Mouse (Mus musculus) spleen, adult 18-20 months (tissue): ENCODE data around the gene Bub1b.
A peak's percentile ranks its signal among the peaks of the same experiment; 100 is the strongest.
"Not testable (repeated sequence)": the region's sequence is repeated elsewhere in the genome, so short reads cannot be mapped to it uniquely, and the experiment has no call there.

Source experiments
- DNase-seq, 2 experiments: peaks; one replicate each; pipeline ENCODE4 v3.0.0; 2022; ENCODE audit warnings: mixed read lengths in 2 of 2

Gene Bub1b

DNA sequence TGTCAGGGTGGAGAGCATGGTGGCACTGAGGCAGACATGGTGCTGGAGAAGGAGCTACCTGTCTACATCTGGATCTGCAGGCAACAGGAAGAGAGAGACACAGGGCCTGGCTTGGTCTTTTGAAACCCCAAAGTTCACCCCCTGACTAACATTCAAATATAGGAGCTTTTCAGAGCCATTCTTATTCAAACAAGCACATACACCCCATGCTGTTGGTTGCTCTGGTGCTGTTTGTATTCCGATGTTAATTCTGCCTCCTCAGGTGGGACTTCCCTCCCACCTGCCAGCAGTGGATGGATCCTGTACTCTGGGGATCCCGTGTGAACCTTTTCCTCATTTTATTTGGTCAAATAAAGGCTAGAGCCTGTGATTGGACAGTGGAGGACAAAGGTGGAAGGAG lies 22.1 kb downstream of the Bub1b start:
- DNase-seq = no peak

DNA sequence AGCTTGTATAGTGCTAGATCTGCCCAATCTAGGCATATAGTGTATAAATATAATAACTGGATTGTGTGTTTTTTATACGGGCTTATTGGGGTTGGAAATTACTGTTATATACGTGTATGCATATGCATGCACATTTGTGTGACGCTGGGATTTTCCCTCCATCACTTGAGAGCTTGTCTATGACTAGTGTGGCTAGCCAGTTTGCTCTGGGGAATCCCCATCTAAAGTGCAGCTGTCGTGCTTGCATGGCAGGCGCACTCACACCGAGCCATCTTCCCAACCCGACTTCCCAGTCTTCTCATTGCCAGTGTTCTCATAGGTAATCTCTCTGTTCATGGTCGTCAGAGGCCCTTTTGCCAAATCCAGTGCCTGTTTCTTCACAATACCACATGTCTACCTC lies 22.6 kb downstream of the Bub1b start:
- DNase-seq = peak in 1 of 2 experiments; percentile 22

DNA sequence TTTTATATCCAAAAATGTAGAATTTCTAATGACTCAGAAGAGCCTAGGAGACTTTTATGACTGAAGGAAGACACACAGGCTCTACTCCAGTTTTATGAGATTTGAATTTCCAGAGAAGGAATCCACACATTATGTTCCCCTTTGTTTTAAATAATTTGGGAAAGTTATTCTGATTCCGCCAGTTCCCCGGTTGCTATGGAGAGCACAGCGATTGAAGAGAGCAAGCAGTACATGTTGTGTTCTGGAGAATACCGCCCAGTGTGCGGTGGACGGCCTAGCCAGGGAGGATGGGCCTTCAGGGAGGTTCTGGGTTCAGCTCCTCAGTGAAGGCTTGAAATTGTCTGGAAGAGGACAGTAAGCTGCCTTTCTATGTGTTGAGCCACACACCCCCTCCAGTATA lies 31.3 kb downstream of the Bub1b start:
- DNase-seq = no peak

DNA sequence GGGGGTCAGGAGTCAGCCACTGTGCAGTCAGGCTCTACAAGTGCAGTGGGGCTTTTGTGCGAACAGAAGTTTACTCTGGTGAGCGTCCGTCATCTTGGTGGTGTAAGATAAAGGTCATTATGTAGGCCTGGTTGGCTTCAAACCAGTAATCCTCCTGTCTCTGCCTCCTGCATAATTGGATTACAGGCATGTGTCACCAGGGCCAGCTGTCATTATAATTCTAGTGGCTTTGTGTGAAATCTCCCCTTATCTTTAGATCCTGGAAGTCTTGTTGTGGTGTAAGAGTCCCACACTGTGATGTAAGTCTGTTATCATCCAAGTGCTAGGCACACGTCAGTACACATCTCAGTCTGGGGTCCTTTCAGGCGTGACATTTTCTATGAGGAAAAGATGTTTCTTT lies 35.4 kb downstream of the Bub1b start:
- DNase-seq = no peak

DNA sequence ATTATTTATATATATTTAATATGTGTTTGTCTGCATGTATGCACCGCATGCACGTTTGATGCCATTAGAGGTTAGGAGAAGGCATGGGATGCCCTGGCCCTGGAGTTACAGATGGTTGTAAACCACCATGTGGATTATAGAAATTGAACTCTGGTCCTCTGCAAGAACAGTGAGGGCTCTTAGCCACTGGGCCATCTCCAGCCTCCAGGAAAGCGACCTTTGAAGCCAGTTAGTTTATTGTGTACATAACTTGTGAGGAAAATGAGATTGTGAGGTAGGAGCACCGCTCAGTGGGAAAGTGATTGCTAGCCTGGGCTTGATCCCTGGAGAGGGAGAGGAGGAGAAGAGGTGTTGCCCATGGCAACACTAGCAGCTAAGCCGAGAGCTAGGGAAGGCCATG lies 39.2 kb downstream of the Bub1b start:
- DNase-seq = no peak

DNA sequence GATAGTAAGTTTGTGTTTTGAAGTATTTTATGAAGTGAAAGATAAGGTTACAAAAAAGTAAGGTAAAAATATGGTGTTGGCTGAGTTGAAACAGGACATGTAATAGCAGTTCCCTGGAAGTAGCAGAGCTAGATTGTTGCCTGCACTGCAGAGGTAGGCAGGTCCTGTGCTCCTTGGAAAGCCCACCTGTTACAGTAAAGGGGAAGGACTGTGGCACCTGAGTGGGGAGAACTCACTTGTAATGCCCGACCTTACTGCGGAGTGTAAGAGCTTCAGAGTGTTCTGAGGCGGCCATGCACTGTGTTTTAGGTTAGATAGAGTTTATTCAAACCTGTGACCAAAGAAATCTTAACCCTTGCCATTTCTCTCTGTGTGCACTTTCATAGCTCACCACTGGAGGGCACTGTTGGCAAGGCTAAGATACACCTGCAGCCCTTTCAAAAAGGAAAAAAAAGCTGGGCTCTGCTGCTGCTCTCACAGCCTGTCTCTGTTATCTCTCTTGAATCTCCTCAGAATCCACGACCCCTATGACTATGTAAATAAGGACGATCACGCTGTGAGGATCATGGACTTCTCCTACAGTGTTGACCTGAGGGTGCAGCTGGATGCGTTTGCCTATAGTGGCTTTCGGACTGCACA lies 40.0 kb downstream of the Bub1b start:
- peak; percentile 53 to 75 for DNase-seq

DNA sequence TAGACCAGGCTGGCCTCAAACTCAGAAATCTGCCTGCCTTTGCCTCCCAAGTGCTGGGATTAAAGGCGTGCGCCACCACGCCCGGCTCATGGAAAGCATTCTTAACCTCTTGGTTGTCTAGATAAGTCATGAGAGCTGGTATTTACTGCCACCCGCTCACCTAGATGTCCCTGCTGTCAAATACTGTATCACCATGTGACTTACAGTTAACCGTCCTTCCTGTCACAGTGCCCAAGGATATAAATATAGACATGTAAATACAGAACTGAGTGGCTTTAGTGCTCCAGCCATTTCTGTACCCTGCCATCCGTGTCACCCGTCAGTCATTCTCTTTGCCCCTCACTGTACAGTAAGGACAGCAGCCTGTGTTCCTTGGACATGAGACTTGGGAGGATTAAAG lies 40.7 kb downstream of the Bub1b start:
- DNase-seq = peak in 1 of 2 experiments; percentile 14

DNA sequence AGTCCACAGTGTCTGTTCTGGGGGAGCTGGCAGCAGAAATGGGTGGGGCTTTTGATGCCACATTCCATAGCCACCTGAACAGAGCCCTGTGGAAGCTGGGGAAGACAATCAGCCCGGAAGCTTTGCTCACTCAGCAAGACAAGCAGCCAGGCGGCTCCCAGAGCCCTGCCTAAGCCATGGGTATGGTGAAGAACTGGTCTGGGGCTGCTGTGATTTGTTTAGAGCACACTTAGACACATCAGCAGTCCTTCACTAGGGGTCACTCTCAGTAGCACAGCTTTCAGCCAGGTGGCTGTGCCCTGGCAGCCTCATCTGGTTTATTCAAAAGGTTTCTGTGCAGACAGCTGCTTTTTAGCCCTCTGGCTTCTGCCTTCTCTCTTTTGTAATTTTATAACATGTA lies 43.1 kb downstream of the Bub1b start:
- DNase-seq = no peak

DNA sequence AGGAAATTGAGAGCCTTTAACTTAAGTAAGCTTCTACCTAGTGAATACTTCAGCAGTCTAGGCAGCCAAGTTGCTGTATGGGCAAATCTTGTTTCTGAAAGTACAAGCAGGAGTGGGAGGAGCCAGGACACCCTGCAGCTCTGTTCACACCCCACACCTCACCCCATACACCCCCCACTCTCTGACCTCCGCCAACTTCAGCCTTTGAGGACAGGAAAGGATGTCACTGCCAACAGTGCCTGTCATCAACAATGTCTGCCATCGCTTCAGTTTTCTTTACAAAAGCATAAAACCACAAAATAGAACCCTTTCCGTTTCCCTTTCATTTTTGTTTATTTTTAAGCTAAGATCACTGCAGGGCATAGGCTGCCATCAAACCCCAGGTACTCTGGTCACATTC lies 44.4 kb downstream of the Bub1b start:
- DNase-seq = peak; percentile 39 to 52

DNA sequence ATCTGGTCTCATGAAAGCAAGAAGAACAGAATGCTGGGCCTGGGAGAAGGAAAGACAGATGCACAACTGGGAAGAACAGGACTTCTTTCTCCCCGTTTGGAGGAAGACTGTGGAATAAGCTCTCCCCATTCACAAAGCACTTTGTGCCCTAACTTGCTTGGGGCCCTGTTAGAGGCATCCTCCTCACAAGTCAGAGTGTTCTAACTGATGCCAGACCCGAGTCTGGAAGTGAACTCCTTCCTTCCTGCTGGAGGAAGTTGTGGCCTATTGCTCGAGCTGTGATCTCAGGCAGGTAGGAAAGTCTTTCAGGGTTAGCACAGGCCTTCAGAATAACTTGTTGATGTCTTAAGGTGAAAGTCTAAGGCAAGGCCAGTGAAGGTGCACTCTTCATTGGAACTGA lies 44.9 kb downstream of the Bub1b start:
- DNase-seq = no peak

DNA sequence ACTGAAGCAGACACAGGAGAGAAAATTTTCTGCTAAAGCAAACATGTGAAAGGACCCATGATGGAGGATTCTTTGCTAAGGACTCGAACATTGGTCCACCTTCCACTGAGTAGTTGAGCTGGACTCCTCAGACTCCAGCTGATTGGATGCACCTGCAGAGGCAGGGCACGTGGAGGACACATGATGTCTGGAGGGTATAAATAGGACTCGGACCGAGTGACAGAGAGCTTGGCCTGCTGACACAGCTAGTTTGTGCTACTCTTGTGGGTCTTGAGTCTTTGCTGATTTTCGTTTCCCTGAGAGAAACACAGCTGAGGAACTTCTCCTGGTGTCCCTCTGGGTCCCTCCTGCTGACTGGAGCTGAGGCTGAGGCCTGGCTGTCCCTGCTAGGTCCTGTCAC lies 48.7 kb downstream of the Bub1b start:
- no peak for DNase-seq

DNA sequence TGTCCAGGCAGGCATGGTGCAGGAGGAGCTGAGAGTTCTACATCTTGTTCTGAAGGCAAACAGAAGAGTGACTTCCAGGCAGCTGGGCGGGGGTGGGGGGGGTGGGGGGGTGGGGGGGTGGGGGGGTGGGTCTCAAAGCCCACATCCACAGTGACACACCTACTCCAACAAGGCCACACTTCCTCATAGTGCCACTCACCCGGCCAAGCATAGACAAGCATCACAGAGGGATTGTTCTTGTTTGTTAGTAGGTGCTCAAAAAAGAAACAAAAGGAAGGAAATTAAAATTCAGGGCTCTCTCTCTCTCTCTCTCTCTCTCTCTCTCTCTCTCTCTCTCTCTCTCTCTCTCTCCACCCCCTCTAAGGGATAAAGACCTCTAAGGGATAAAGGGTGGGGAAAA lies 52.7 kb downstream of the Bub1b start:
- not testable (repeated sequence) for DNase-seq

DNA sequence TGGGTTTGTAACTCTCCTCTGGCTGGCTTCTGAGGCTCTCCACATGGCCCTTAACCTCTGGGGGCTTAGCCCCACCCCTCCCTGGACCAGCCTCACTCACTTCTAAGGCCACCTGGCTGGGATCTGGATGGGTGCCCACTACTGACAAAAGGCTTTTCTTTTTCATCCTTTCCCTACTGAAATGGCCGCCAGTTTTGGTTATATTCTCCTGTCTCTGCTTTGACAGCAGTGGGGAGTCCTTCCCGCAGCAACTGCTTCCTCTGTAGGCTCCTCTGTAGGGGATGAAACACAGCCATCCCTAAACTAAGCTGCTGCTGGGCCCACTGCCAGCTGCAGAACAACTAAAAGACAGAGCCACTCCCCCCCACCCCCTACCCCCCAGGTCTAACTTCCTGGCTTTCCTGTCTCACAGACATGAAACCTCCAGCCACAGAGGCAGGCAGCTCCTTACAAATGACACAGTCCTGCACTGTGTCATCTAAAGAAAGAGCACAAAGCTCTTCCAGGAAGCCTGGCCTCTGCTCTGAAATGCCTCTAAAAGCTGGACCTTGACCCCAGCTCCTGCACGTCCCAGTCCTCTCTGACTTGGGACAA lies 58.8 kb downstream of the Bub1b start:
- DNase-seq = no peak

DNA sequence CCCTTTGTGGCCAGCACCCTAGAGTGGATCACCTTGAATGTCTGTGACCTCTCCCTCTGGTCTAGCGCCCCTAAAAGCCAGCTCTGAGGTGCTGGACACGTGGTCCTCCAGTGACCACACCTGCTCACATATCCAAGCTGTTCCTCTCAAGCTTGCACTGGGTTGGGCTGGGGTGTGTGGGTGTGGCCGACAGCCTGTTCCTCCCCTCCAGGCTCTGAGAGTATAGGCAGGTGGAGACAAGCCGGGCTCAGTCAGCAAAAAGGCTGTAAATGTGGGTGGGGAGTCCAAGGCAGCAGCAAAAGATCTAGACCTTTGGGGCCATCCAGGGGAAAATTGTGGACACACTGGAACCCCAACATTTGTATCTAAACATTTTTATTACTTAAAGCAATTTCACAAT lies 60.4 kb downstream of the Bub1b start:
- no peak for DNase-seq

DNA sequence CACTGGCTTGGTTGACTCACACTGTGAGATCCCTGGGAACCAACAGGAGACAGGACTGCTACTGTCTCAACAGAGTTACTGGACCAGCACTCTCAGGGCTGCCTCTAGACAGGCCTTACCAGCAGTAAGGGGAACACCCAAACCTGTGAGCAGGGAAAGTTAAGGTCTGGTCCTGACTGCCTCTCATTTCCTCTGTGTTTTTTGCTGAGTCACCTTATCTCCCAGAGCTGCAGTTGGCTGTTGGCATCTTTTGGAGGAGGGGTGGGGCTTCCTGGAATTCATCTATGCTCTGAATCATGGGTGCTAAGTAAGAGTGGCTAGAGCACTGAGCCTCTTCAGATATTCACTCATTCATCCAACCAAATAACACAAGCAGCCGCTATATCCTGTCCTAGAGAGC lies 61.1 kb downstream of the Bub1b start:
- no peak for DNase-seq

DNA sequence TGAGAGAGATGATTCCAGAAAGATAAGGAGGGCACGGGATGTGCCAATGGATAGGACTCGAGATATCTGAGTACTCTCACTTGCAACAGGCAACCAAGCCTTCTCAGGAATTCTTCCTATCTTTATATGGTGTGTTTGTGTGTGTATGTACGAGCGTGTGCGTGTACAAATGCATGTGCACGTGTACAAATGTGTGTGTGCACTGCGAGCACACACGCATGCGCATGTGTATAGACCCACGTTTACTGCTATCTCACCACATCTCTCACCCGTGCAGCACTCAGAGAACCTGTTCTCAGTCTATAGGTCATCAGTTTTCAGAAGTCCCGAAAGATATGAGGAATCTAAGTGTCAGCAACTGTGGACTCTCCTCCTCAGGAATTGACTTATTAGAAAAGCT lies 61.5 kb downstream of the Bub1b start:
- no peak for DNase-seq

DNA sequence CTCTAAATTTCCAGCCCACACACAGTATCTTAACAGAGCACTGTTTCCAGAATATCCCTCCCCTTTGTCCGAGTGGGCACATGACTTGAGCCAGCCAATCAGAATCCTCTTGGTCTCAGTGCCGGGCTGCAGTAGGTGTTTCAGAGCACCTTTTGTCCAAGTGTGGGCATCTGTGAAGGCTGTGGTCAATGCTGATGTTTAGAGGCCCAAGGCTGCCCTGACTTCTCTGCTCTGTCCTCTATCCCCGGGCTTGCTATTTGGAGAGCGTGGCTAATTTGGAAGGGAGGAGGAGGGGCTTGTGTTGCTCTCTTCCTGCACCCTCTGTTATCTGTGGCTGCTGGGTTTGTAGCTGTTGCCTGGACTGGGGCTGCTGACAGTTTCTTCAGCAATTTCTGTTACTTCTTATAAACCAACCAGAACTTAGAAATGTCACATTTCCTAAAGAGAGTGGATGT lies 62.0 kb downstream of the Bub1b start:
- DNase-seq = peak in 1 of 2 experiments; percentile 42

DNA sequence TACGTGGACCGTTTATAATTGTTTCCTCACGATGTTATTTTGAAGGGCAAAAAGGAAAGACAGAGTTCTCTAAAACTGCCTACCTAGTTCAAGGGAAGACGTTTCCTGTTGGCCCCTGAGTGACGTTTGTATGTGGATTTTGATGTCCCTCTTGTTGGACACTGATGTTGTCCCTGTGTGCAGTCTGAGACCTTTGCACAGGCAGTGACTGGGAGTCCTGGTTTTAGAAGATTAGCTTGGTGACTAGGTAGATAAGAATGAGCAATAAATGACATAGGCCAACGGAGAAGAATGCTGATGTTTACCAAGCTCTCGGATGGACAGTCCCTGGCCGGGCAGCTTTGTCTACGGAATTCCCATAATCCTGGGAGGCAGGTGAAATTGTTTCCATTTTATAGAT lies 63.9 kb downstream of the Bub1b start:
- DNase-seq = no peak

DNA sequence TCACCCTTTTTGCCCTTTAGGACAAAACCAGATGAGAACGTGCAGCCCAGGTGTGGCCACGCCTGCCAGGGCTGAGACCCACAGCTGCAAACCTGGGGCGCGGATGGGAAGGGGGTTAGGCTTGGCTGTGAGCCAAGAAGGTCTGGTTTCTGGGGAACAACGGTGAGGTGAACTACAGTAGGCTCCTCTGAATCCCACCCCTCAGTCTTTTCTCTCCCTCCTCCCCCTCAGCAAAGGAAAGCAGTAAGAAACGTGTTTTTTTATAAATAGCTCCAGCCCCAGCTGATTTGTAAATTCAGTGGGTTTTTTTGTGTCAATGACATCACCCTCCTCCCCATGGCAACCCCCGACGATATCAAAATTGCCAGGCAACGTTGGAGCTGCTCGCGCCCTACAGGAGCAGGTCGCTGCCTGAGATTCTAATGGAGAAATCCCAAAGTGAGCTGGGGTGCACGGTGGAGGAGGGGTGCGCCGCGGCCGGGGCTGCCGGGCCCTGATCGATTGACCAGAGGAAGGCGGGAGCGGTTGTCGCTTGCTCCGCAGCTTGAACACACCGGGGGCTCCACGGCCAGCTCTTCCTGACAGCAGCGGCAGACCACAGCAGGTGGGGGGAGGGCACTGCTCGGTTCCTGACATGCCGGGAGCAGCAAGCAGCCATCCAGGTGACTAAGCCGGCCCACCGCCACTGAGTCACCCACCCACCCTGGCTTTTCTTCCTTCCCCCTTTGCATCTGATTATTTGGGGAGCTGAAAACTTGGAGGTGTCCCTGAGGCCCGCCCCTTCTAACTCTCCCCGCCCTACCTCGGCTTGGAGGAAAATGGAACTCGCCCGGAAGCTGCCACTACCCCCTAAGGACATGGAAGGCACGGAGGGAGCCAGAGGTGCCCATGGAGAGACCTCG lies 65.1 kb downstream of the Bub1b start, which contains the start of gene Pak6:
Pak6 (plus strand) TSS at position 402 of the 902 bp plus-strand sequence.
- DNase-seq = peak in 1 of 2 experiments; percentile 18

DNA sequence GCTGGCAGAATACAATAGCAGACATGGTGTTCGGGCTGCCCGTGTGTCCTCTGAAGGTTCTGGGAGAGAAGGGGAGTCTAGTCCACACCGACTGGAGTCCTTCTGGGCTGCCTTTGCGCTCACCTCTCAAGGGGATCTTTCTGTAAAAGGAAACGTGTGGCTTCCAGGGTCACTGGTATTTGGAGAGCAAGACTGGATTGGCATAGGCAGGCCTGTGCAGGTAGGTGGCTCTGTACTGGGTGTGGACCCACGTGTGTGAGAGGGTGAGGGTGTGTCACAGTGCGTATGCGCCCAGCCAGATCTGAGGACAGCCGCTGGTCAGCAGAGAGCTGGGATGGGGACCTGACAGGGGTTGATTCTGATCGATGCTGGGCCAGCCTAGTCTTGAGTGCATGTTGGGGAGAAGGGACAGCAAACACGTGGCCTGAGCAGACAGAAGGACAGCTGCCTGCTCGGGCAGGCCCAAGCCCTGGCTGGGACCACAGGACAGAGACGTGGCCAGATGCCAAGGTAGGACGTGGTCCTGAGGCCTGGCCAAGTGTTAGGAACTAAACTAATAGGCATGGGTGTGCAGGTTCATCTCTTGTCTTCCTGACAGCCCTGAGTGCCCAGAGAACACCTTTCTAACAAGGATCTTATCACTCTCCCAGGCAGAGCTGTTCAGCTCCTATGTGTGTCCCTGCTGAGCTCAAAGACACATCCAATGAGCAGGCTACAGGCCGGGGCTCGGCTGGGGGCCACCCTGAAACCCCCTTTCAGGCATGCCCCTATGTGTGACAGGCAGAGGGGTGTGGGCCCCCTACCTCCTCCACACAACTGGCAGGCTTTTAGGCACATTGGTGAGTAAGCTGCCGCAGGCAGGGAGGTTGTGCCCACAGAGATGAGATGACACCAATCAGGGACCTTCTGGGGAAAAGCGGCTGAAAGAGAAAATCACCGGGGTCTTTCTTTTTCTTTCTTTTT lies 66.1 kb downstream of the Bub1b start:
- no peak for DNase-seq

DNA sequence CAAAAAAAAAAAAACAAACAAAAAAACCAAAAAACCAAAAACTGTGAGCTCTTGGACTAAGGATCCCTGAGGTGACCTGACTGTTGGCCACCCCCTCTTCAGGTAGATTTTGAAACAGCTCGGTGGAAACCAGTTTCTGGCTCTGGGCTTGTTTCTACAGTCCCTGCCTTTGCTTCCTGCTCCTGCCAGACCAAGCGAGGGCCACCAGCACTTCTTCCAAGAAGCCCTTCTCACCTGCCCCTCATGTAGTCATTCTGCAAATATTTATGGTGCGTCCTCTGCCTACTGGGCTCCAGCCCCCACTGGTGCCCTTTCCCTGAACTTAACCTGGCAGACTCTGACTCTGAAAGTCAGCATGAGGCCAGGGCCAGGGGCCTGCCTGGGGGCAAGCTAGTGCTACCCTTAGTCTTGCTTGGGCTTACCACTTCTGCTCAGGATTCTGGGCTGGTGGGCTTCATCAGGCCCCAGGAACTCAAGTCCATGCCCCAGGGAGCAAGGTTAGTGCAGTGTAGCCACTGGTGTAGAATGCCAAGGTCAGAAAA lies 67.0 kb downstream of the Bub1b start:
- no peak for DNase-seq

DNA sequence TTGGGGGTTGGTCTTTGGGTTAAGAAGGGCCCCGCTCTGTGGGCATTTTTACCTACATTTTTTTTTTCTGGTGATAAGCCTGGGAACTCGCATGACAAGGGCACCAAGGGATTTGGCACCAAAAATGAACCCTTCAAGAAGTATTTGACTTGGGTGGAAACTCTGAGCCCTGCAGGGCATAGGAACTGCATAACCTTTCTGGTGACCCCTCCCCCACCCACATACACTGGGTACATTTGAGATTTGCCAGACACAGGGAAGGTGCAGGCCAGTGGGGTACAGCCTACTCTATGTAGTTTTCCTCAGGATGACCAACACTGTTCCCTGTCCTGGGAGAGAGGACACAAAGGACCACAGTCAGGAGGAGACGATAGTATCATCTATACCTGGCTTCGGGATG lies 67.6 kb downstream of the Bub1b start:
- DNase-seq = no peak
